ENCODE assay signal across 23 mouse cellular contexts in genomic region chr11:17202481-17202880, GRCm38 (mm10). TPM values are rescaled to one million over a fixed set of nuclear protein-coding genes. Genes with fewer than 3 reads are reported as not detected.
DNase-seq lines count a peak whose midpoint lies in the region; ATAC-seq and TF ChIP-seq lines count a peak whose summit lies in the region.
"Had no signal": no experiment of that assay in that cellular context is flagged by ENCODE, and none has a peak within 500 bp of the region (broad histone marks: within the 10 kb centered on the region; RNA-seq: fewer than 3 reads in every experiment).

No protein-coding gene starts in this region.

- no peak overlapping the region for H3K4me3 ChIP-seq in heart, embryonic 10.5 days
- H3K4me3 ChIP-seq in kidney, postnatal 0 days (replicated peaks; ENCODE audit: low read depth, low read length): no peak overlapping the region
- H3K4me3 ChIP-seq in midbrain, embryonic 15.5 days: no peak overlapping the region
- no peak overlapping the region for H3K4me3 ChIP-seq in midbrain, embryonic 16.5 days (ENCODE audit: low read depth, low read length)
- H3K4me3 ChIP-seq in MEL (ENCODE audit: control insufficient read depth in 1 of 2, insufficient read depth in 1 of 2, low read depth in 2 of 2, low read length in 2 of 2): no peak overlapping the region
- H3K4me3 ChIP-seq: embryonic facial prominence, embryonic 12.5 days; embryonic facial prominence, embryonic 15.5 days; forebrain, embryonic 15.5 days; heart, adult 2 months; intestine, embryonic 15.5 days had no signal

- TF ChIP-seq CTCF in kidney, postnatal 0 days (IDR thresholded peaks at IDR 0.05; ENCODE audit: low read depth): no peak
- no peak for TF ChIP-seq CTCF in MEL (IDR thresholded peaks at IDR 0.05 in 2 of 3, conservative IDR thresholded peaks at IDR 0.05 in 1 of 3; ENCODE audit: control insufficient read depth in 1 of 3, insufficient read depth in 1 of 3, low read depth in 2 of 3, low read length in 3 of 3, poor library complexity in 1 of 3, severe bottlenecking in 1 of 3)

- H3K27me3 ChIP-seq in heart, embryonic 10.5 days (ENCODE audit: insufficient read depth, poor library complexity, severe bottlenecking): no peaks in the 10 kb centered on the region
- no peaks in the 10 kb centered on the region for H3K27me3 ChIP-seq in kidney, postnatal 0 days (ENCODE audit: insufficient read depth, low read length)
- no peaks in the 10 kb centered on the region for H3K27me3 ChIP-seq in midbrain, embryonic 15.5 days (replicated peaks)
- H3K27me3 ChIP-seq in midbrain, embryonic 16.5 days (ENCODE audit: control insufficient read depth, insufficient read depth, low read depth, low read length): no peaks in the 10 kb centered on the region
- no peaks in the 10 kb centered on the region for H3K27me3 ChIP-seq in MEL (ENCODE audit: control insufficient read depth in 1 of 2, insufficient read depth in 2 of 2, low read length in 2 of 2)
- H3K27me3 ChIP-seq: embryonic facial prominence, embryonic 12.5 days; embryonic facial prominence, embryonic 15.5 days; forebrain, embryonic 15.5 days; intestine, embryonic 15.5 days; Patski had no signal

- no peak overlapping the region for H3K4me2 ChIP-seq in kidney, postnatal 0 days (ENCODE audit: low read length)
- no peak overlapping the region for H3K4me2 ChIP-seq in midbrain, embryonic 15.5 days
- no peak overlapping the region for H3K4me2 ChIP-seq in midbrain, embryonic 16.5 days (ENCODE audit: low read length)
- H3K4me2 ChIP-seq: embryonic facial prominence, embryonic 12.5 days; embryonic facial prominence, embryonic 15.5 days; forebrain, embryonic 15.5 days; heart, embryonic 11.5 days; hindbrain, embryonic 14.5 days; intestine, embryonic 15.5 days had no signal

- no peaks in the 10 kb centered on the region for H3K9me3 ChIP-seq in heart, embryonic 10.5 days
- H3K9me3 ChIP-seq in kidney, postnatal 0 days (replicated peaks; ENCODE audit: low read length): no peaks in the 10 kb centered on the region
- no peaks in the 10 kb centered on the region for H3K9me3 ChIP-seq in midbrain, embryonic 15.5 days
- H3K9me3 ChIP-seq in midbrain, embryonic 16.5 days (replicated peaks; ENCODE audit: control insufficient read depth, low read length, poor library complexity, severe bottlenecking): no peaks in the 10 kb centered on the region
- no peaks in the 10 kb centered on the region for H3K9me3 ChIP-seq in MEL (replicated peaks; ENCODE audit: insufficient read depth, low read length)
- H3K9me3 ChIP-seq: embryonic facial prominence, embryonic 12.5 days; embryonic facial prominence, embryonic 15.5 days; forebrain, embryonic 15.5 days; intestine, embryonic 15.5 days had no signal

- H3K27ac ChIP-seq in heart, embryonic 10.5 days: no peak overlapping the region
- no peak overlapping the region for H3K27ac ChIP-seq in kidney, postnatal 0 days
- no peak overlapping the region for H3K27ac ChIP-seq in midbrain, embryonic 15.5 days
- no peak overlapping the region for H3K27ac ChIP-seq in midbrain, embryonic 16.5 days (ENCODE audit: low read length)
- no peak overlapping the region for H3K27ac ChIP-seq in MEL (ENCODE audit: control insufficient read depth, low read depth, low read length)
- H3K27ac ChIP-seq: embryonic facial prominence, embryonic 12.5 days; embryonic facial prominence, embryonic 15.5 days; forebrain, embryonic 15.5 days; heart, adult 2 months; hindbrain, embryonic 14.5 days; intestine, embryonic 15.5 days had no signal

- TF ChIP-seq EP300 in MEL (IDR thresholded peaks at IDR 0.05; ENCODE audit: low read depth in 1 of 2, low read length in 2 of 2): no peak

- peak; percentile 30 for DNase-seq in heart, adult 11 months
- no peak for DNase-seq in heart, embryonic 10.5 days (ENCODE audit: low spot score)
- DNase-seq in kidney, postnatal 0 days (ENCODE audit: low spot score): no peak
- DNase-seq in kidney, postnatal 14 days: no peak
- no peak for DNase-seq in MEL (ENCODE audit: low read depth, low spot score)
- no peak for DNase-seq in adrenal gland, adult 2 months
- DNase-seq: adrenal gland, postnatal 14 days; cerebellum, adult 11 months; cerebellum, adult 2 months; cerebellum, adult 9-11 months; cerebellum, postnatal 25 days; gastrocnemius, postnatal 25 days; heart, adult 2 months had no signal

- H3K79me2 ChIP-seq in MEL (ENCODE audit: control insufficient read depth, insufficient read depth, low read length, poor library complexity): peaks cover 2% of the 10 kb centered on the region; the same call in 1 of the 2 replicates

- H3K36me3 ChIP-seq in heart, embryonic 10.5 days: peaks cover 45% of the 10 kb centered on the region
- peaks cover 11% of the 10 kb centered on the region; the same call in 1 of the 2 replicates for H3K36me3 ChIP-seq in kidney, postnatal 0 days (ENCODE audit: insufficient read depth, low read length)
- H3K36me3 ChIP-seq in midbrain, embryonic 15.5 days (replicated peaks): peaks cover 28% of the 10 kb centered on the region
- H3K36me3 ChIP-seq in midbrain, embryonic 16.5 days (ENCODE audit: control insufficient read depth, insufficient read depth, low read length): peaks cover 9% of the 10 kb centered on the region; the same call in 1 of the 2 replicates
- H3K36me3 ChIP-seq in MEL (ENCODE audit: control insufficient read depth in 1 of 2, insufficient read depth in 2 of 2, low read length in 2 of 2): peaks cover 0 to 41% of the 10 kb centered on the region in 2 experiments; a peak in 3 of 4 replicates

- no peak for TF ChIP-seq RAD21 in MEL (IDR thresholded peaks at IDR 0.05; ENCODE audit: low read depth, low read length)

- 0 out of 2 replicates have a peak, but pooled peaks have one; percentile 25 for ATAC-seq in kidney, postnatal 0 days (replicated peaks; ENCODE audit: low FRiP score, low read depth)
- 0 out of 2 replicates have a peak, but pooled peaks have one; percentile 40 for ATAC-seq in midbrain, embryonic 15.5 days (replicated peaks)
- ATAC-seq in midbrain, embryonic 16.5 days: no peak
- ATAC-seq: CD4-positive, CD25-positive, alpha-beta regulatory T cell, adult 4 months; forebrain, embryonic 15.5 days; intestine, embryonic 15.5 days; Patski had no signal

- H3K4me1 ChIP-seq in heart, embryonic 10.5 days: no peaks in the 10 kb centered on the region
- H3K4me1 ChIP-seq in kidney, postnatal 0 days (replicated peaks; ENCODE audit: insufficient read depth, low read length): no peaks in the 10 kb centered on the region
- no peaks in the 10 kb centered on the region for H3K4me1 ChIP-seq in midbrain, embryonic 15.5 days
- no peaks in the 10 kb centered on the region for H3K4me1 ChIP-seq in midbrain, embryonic 16.5 days (ENCODE audit: control insufficient read depth, insufficient read depth, low read length)
- H3K4me1 ChIP-seq in MEL (ENCODE audit: control insufficient read depth in 1 of 2, insufficient read depth in 2 of 2, low read length in 2 of 2): no peaks in the 10 kb centered on the region
- H3K4me1 ChIP-seq: embryonic facial prominence, embryonic 12.5 days; embryonic facial prominence, embryonic 15.5 days; forebrain, embryonic 15.5 days; intestine, embryonic 15.5 days had no signal

- TF ChIP-seq POLR2A in MEL (IDR thresholded peaks at IDR 0.05; ENCODE audit: control insufficient read depth in 1 of 2, insufficient read depth in 1 of 2, low read depth in 1 of 2, low read length in 2 of 2, poor library complexity in 1 of 2): no peak

- no peak overlapping the region for H3K9ac ChIP-seq in kidney, postnatal 0 days (ENCODE audit: low read depth, low read length)
- H3K9ac ChIP-seq in midbrain, embryonic 15.5 days: no peak overlapping the region
- H3K9ac ChIP-seq in midbrain, embryonic 16.5 days (ENCODE audit: low read depth, low read length): no peak overlapping the region
- no peak overlapping the region for H3K9ac ChIP-seq in MEL (ENCODE audit: control insufficient read depth, low read depth, low read length, poor library complexity, severe bottlenecking)
- H3K9ac ChIP-seq: embryonic facial prominence, embryonic 12.5 days; embryonic facial prominence, embryonic 15.5 days; forebrain, embryonic 15.5 days; hindbrain, embryonic 14.5 days; intestine, embryonic 15.5 days had no signal

- 86% methylated on average over 6 of the region's 6 CpGs for WGBS in heart, embryonic 10.5 days
- 92% methylated on average over 6 of the region's 6 CpGs for WGBS in kidney, postnatal 0 days
- 89% methylated on average over 6 of the region's 6 CpGs for WGBS in midbrain, embryonic 15.5 days
- 92% methylated on average over 6 of the region's 6 CpGs for WGBS in midbrain, embryonic 16.5 days

RNA-seq across cellular contexts. Expression of gene Pno1, which starts 8.9 kb away (rescaled TPM):
- polyA plus RNA-seq in heart, embryonic 10.5 days (2016; fragmentation: Nextera tagmentation; extraction: Ambion mirVana): 95.4 and 114 TPM in 2 replicates
- polyA plus RNA-seq in kidney, postnatal 0 days (2015; fragmentation: Nextera tagmentation; extraction: Ambion mirVana): 76.9 and 77.3 TPM in 2 replicates
- 35.0 and 38.8 TPM in 2 replicates for polyA plus RNA-seq in midbrain, embryonic 15.5 days (2015; fragmentation: Nextera tagmentation; extraction: Ambion mirVana)
- polyA plus RNA-seq in midbrain, embryonic 16.5 days (2015; fragmentation: Nextera tagmentation; extraction: Ambion mirVana): 40.9 TPM in 2 replicates
- total RNA-seq in MEL (2012; rRNA removed): 113 and 121 TPM in 2 replicates
- polyA plus RNA-seq in MEL (2012; ENCODE audit: insufficient read depth in 1 of 2, insufficient read length in 2 of 2, low read depth in 1 of 2, low replicate concordance in 2 of 2, missing spikeins in 1 of 2): 1,000 to 10,000 TPM in 1 of 2 experiments, 10 to 100 TPM in 1; 64.4 to 1,147 TPM
- total RNA-seq in adrenal gland, adult 2 months (2021): 10 to 100 TPM; 57.1 to 62.5 TPM
- polyA plus RNA-seq in adrenal gland, adult 2 months (2012; rRNA removed): 2.7 and 2.9 TPM in 2 replicates

RNA-seq across cellular contexts. Expression of gene Wdr92, which starts 20.6 kb away (rescaled TPM):
- polyA plus RNA-seq in heart, embryonic 10.5 days (2016; fragmentation: Nextera tagmentation; extraction: Ambion mirVana): 22.8 and 27.6 TPM in 2 replicates
- 23.2 and 24.0 TPM in 2 replicates for polyA plus RNA-seq in kidney, postnatal 0 days (2015; fragmentation: Nextera tagmentation; extraction: Ambion mirVana)
- 19.3 and 20.0 TPM in 2 replicates for polyA plus RNA-seq in midbrain, embryonic 15.5 days (2015; fragmentation: Nextera tagmentation; extraction: Ambion mirVana)
- polyA plus RNA-seq in midbrain, embryonic 16.5 days (2015; fragmentation: Nextera tagmentation; extraction: Ambion mirVana): 19.4 and 20.9 TPM in 2 replicates
- 58.9 and 63.8 TPM in 2 replicates for total RNA-seq in MEL (2012; rRNA removed)
- 10 to 100 TPM in 1 of 2 experiments, not detected in 1; 34.5 TPM for polyA plus RNA-seq in MEL (2012; ENCODE audit: insufficient read depth in 1 of 2, insufficient read length in 2 of 2, low read depth in 1 of 2, low replicate concordance in 2 of 2, missing spikeins in 1 of 2)
- 10 to 100 TPM; 13.0 to 17.0 TPM for total RNA-seq in adrenal gland, adult 2 months (2021)
- polyA plus RNA-seq in adrenal gland, adult 2 months (2012; rRNA removed): 4.5 and 4.6 TPM in 2 replicates

RNA-seq across cellular contexts. Expression of gene Ppp3r1, which starts 43.4 kb away (rescaled TPM):
- 75.1 and 76.7 TPM in 2 replicates for polyA plus RNA-seq in heart, embryonic 10.5 days (2016; fragmentation: Nextera tagmentation; extraction: Ambion mirVana)
- 103 and 105 TPM in 2 replicates for polyA plus RNA-seq in kidney, postnatal 0 days (2015; fragmentation: Nextera tagmentation; extraction: Ambion mirVana)
- polyA plus RNA-seq in midbrain, embryonic 15.5 days (2015; fragmentation: Nextera tagmentation; extraction: Ambion mirVana): 195 and 200 TPM in 2 replicates
- 212 and 220 TPM in 2 replicates for polyA plus RNA-seq in midbrain, embryonic 16.5 days (2015; fragmentation: Nextera tagmentation; extraction: Ambion mirVana)
- total RNA-seq in MEL (2012; rRNA removed): 48.8 and 55.5 TPM in 2 replicates
- polyA plus RNA-seq in MEL (2012; ENCODE audit: insufficient read depth in 1 of 2, insufficient read length in 2 of 2, low read depth in 1 of 2, low replicate concordance in 2 of 2, missing spikeins in 1 of 2): 10 to 100 TPM; 63.8 to 67.9 TPM
- total RNA-seq in adrenal gland, adult 2 months (2021): 10 to 100 TPM; 90.2 to 94.9 TPM
- polyA plus RNA-seq in adrenal gland, adult 2 months (2012; rRNA removed): 268 and 279 TPM in 2 replicates

RNA-seq across cellular contexts. Expression of gene C1d, which starts 54.9 kb away (rescaled TPM):
- polyA plus RNA-seq in heart, embryonic 10.5 days (2016; fragmentation: Nextera tagmentation; extraction: Ambion mirVana): 85.5 and 94.1 TPM in 2 replicates
- 115 and 118 TPM in 2 replicates for polyA plus RNA-seq in kidney, postnatal 0 days (2015; fragmentation: Nextera tagmentation; extraction: Ambion mirVana)
- 143 and 148 TPM in 2 replicates for polyA plus RNA-seq in midbrain, embryonic 15.5 days (2015; fragmentation: Nextera tagmentation; extraction: Ambion mirVana)
- 167 and 178 TPM in 2 replicates for polyA plus RNA-seq in midbrain, embryonic 16.5 days (2015; fragmentation: Nextera tagmentation; extraction: Ambion mirVana)
- total RNA-seq in MEL (2012; rRNA removed): 69.2 and 72.3 TPM in 2 replicates
- 10 to 100 TPM in 1 of 2 experiments, not detected in 1; 35.2 TPM for polyA plus RNA-seq in MEL (2012; ENCODE audit: insufficient read depth in 1 of 2, insufficient read length in 2 of 2, low read depth in 1 of 2, low replicate concordance in 2 of 2, missing spikeins in 1 of 2)
- total RNA-seq in adrenal gland, adult 2 months (2021): 10 to 100 TPM; 56.9 to 59.4 TPM
- 2.3 and 5.8 TPM in 2 replicates for polyA plus RNA-seq in adrenal gland, adult 2 months (2012; rRNA removed)
